Comparison of ENCODE assay signal across 12 mouse cellular contexts in the genomic region with DNA sequence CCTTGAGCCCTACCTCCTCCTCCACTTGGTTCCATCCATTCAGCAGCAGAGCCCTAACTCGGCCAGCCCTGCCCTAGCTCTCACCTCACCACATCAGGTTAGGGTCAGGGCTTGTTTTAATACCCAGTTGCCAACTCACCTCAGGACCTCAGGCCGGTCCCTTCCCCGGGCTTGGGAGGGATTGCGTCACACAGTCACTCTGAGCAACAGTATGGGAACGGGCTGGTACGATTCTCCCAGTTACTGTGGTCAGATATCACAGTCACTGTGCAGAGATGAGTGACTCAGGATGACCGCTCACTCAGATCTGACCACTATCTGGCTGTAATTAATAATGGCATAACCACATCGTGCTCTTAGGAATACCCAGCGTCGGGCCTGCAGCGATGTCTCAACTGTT. TPM values are rescaled to one million over a fixed set of nuclear protein-coding genes. Genes with fewer than 3 reads are reported as not detected.
DNase-seq lines count a peak whose midpoint lies in the region; ATAC-seq and TF ChIP-seq lines count a peak whose summit lies in the region.
"Had no signal": no experiment of that assay in that cellular context is flagged by ENCODE, and none has a peak within 500 bp of the region (broad histone marks: within the 10 kb centered on the region; RNA-seq: fewer than 3 reads in every experiment).

No protein-coding gene starts in this region.

- 89% methylated on average over 11 of the region's 11 CpGs for WGBS in kidney, embryonic 16.5 days
- 90% methylated on average over 11 of the region's 11 CpGs for WGBS in kidney, embryonic 14.5 days
- WGBS in forebrain, embryonic 11.5 days = 93% methylated on average over 11 of the region's 11 CpGs

- H3K9ac ChIP-seq in kidney, embryonic 16.5 days (replicated peaks; ENCODE audit: low read length) = peak overlapping the region; percentile 16; the same call in 1 of the 2 replicates
- no peak overlapping the region for H3K9ac ChIP-seq in kidney, embryonic 14.5 days (ENCODE audit: low read depth, low read length)
- H3K9ac ChIP-seq in forebrain, embryonic 11.5 days (ENCODE audit: low read length) = no peak overlapping the region
- H3K9ac ChIP-seq: hindbrain, embryonic 15.5 days; kidney, embryonic 15.5 days had no signal

- TF ChIP-seq CTCF in cortical plate, adult 2 months (IDR thresholded peaks at IDR 0.05; ENCODE audit: extremely low read depth, insufficient read depth, low read length) = no peak

- peaks cover 96% of the 10 kb centered on the region for H3K4me1 ChIP-seq in kidney, embryonic 16.5 days (ENCODE audit: insufficient read depth, low read length)
- H3K4me1 ChIP-seq in kidney, embryonic 14.5 days (ENCODE audit: control insufficient read depth, insufficient read depth, low read length) = peaks cover 82% of the 10 kb centered on the region
- peaks cover 16% of the 10 kb centered on the region for H3K4me1 ChIP-seq in cortical plate, adult 2 months (ENCODE audit: control insufficient read depth, insufficient read depth, low read length)
- H3K4me1 ChIP-seq in forebrain, embryonic 11.5 days (replicated peaks; ENCODE audit: control insufficient read depth, insufficient read depth, low read length) = peaks cover 12% of the 10 kb centered on the region

- H3K36me3 ChIP-seq in kidney, embryonic 16.5 days (ENCODE audit: insufficient read depth, low read length) = peaks cover 13% of the 10 kb centered on the region
- H3K36me3 ChIP-seq in kidney, embryonic 14.5 days (ENCODE audit: control insufficient read depth, insufficient read depth, low read length) = peaks cover 3% of the 10 kb centered on the region; the same call in 1 of the 2 replicates
- H3K36me3 ChIP-seq in forebrain, embryonic 11.5 days (ENCODE audit: control insufficient read depth, insufficient read depth, low read length) = no peaks in the 10 kb centered on the region; the same call in 1 of the 2 replicates
- H3K36me3 ChIP-seq: hindbrain, embryonic 15.5 days had no signal

- no peaks in the 10 kb centered on the region for H3K27me3 ChIP-seq in kidney, embryonic 16.5 days (ENCODE audit: insufficient read depth, low read length)
- H3K27me3 ChIP-seq in kidney, embryonic 14.5 days (ENCODE audit: control insufficient read depth, insufficient read depth, low read length) = no peaks in the 10 kb centered on the region
- no peaks in the 10 kb centered on the region for H3K27me3 ChIP-seq in forebrain, embryonic 11.5 days (ENCODE audit: control insufficient read depth, insufficient read depth, low read length)
- H3K27me3 ChIP-seq: hindbrain, embryonic 15.5 days; kidney, embryonic 15.5 days had no signal

- H3K4me3 ChIP-seq in kidney, embryonic 16.5 days (ENCODE audit: low read length) = no peak overlapping the region
- H3K4me3 ChIP-seq in kidney, embryonic 14.5 days (ENCODE audit: low read length) = no peak overlapping the region
- no peak overlapping the region for H3K4me3 ChIP-seq in cortical plate, adult 2 months (ENCODE audit: insufficient read depth, low read length)
- H3K4me3 ChIP-seq in forebrain, embryonic 11.5 days (ENCODE audit: low read depth, low read length) = no peak overlapping the region
- H3K4me3 ChIP-seq: hindbrain, embryonic 15.5 days; kidney, embryonic 15.5 days; midbrain, embryonic 10.5 days had no signal

- no peak for ATAC-seq in kidney, embryonic 16.5 days (ENCODE audit: low FRiP score, low TSS enrichment)
- ATAC-seq in kidney, embryonic 14.5 days (ENCODE audit: low FRiP score, low TSS enrichment) = no peak
- no peak for ATAC-seq in forebrain, embryonic 11.5 days (replicated peaks; ENCODE audit: low FRiP score)

- no peak overlapping the region for H3K4me2 ChIP-seq in kidney, embryonic 16.5 days (replicated peaks; ENCODE audit: low read depth, low read length)
- no peak overlapping the region for H3K4me2 ChIP-seq in kidney, embryonic 14.5 days (replicated peaks; ENCODE audit: low read depth, low read length)
- no peak overlapping the region for H3K4me2 ChIP-seq in forebrain, embryonic 11.5 days (ENCODE audit: low read depth, low read length, severe bottlenecking)
- H3K4me2 ChIP-seq: hindbrain, embryonic 15.5 days; kidney, embryonic 15.5 days had no signal

- DNase-seq in adrenal gland, postnatal 36 days = peak; percentile 70 to 74
- no peak for DNase-seq in adrenal gland, adult 18-20 months (ENCODE audit: low spot score in 2 of 2)
- DNase-seq in 3T3-L1 (ENCODE audit: low read depth, low spot score) = peak; percentile 90
- no peak for DNase-seq in forebrain, embryonic 11.5 days (ENCODE audit: low spot score)
- DNase-seq in right cerebral cortex, postnatal 14 days = no peak
- DNase-seq: cerebellum, adult 11 months had no signal

- peak overlapping the region; percentile 72; the same call in 1 of the 2 replicates for H3K27ac ChIP-seq in kidney, embryonic 16.5 days (ENCODE audit: low read length)
- no peak overlapping the region for H3K27ac ChIP-seq in kidney, embryonic 14.5 days (ENCODE audit: low read depth, low read length)
- H3K27ac ChIP-seq in cortical plate, adult 2 months (ENCODE audit: insufficient read depth, low read length) = peak overlapping the region; percentile 13; the same call in 1 of the 2 replicates
- H3K27ac ChIP-seq in forebrain, embryonic 11.5 days (ENCODE audit: low read depth, low read length) = no peak overlapping the region
- H3K27ac ChIP-seq: hindbrain, embryonic 15.5 days had no signal

- no peak for TF ChIP-seq POLR2A in cortical plate, adult 2 months (IDR thresholded peaks at IDR 0.05; ENCODE audit: extremely low read depth, insufficient read depth, low read length)

- no peaks in the 10 kb centered on the region for H3K9me3 ChIP-seq in kidney, embryonic 16.5 days (ENCODE audit: low read length)
- no peaks in the 10 kb centered on the region for H3K9me3 ChIP-seq in kidney, embryonic 14.5 days (ENCODE audit: control insufficient read depth, low read length)
- no peaks in the 10 kb centered on the region for H3K9me3 ChIP-seq in forebrain, embryonic 11.5 days (ENCODE audit: control insufficient read depth, low read length)
- H3K9me3 ChIP-seq: hindbrain, embryonic 15.5 days; kidney, embryonic 15.5 days; midbrain, embryonic 10.5 days had no signal

RNA-seq across cellular contexts. Expression of a gene that starts 14.0 kb away (rescaled TPM):
- total RNA-seq in adrenal gland, postnatal 36 days (2021) = 10 to 100 TPM; 28.6 to 48.3 TPM
- 10 to 100 TPM; 24.6 to 25.2 TPM for total RNA-seq in adrenal gland, adult 18-20 months (2021)
- 27.8 and 27.9 TPM in 2 replicates for polyA plus RNA-seq in kidney, embryonic 16.5 days (2015; fragmentation: Nextera tagmentation; extraction: Ambion mirVana)
- polyA plus RNA-seq in kidney, embryonic 14.5 days (2014; fragmentation: Nextera tagmentation; extraction: Ambion mirVana) = 17.6 and 21.2 TPM in 2 replicates
- polyA plus RNA-seq in cortical plate, adult 2 months (2012; rRNA removed) = 40.3 and 46.8 TPM in 2 replicates
- 16.6 and 17.9 TPM in 2 replicates for polyA plus RNA-seq in forebrain, embryonic 11.5 days (2014; fragmentation: Nextera tagmentation; extraction: Ambion mirVana)

Comparison
In these comparisons a context has a peak if more than half of its experiments do, and no peak if none do; other contexts are left out.
1. DNase-seq: peak in adrenal gland, postnatal 36 days (2 of 2) and 3T3-L1 (single experiment); none in adrenal gland, adult 18-20 months (0 of 2), forebrain, embryonic 11.5 days (single experiment) and right cerebral cortex, postnatal 14 days (single experiment).
2. H3K27ac ChIP-seq: peak in kidney, embryonic 16.5 days (single experiment) and cortical plate, adult 2 months (single experiment); none in kidney, embryonic 14.5 days (single experiment) and forebrain, embryonic 11.5 days (single experiment).